Comparison of ENCODE assay signal across 25 mouse cellular contexts in the genomic region with DNA sequence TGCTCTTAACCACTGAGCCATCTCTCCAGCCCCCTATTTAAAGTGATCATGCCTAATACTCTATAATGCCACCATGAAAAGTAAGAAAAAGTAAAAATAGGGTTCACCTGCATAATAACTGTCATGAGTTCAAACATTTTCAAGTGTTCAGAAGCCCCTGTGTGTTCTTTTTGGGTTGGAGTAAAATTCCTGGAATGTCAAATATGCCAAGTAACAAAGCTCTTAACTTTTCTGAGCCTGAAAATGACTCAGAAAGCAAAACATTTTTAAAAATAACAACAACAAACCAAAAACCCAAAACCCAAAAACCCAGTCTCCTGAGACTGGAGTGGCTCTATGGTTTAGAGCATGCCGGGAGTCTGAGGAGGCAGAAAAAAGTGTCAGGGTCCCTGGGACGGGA. TPM values are rescaled to one million over a fixed set of nuclear protein-coding genes. Genes with fewer than 3 reads are reported as not detected.
A peak's percentile ranks its signal among the peaks of the same experiment; 100 is the strongest.
DNase-seq lines count a peak whose midpoint lies in the region; ATAC-seq and TF ChIP-seq lines count a peak whose summit lies in the region.
"Had no signal": no experiment of that assay in that cellular context is flagged by ENCODE, and none has a peak within 500 bp of the region (broad histone marks: within the 10 kb centered on the region; RNA-seq: fewer than 3 reads in every experiment).

No protein-coding gene starts in this region.

- H3K4me1 ChIP-seq in midbrain, embryonic 11.5 days (ENCODE audit: control insufficient read depth, insufficient read depth, low read length), result no peaks in the 10 kb centered on the region
- H3K4me1 ChIP-seq in midbrain, embryonic 16.5 days (ENCODE audit: control insufficient read depth, insufficient read depth, low read length), result no peaks in the 10 kb centered on the region
- H3K4me1 ChIP-seq in lung, postnatal 0 days (ENCODE audit: insufficient read depth, low read depth, low read length), result no peaks in the 10 kb centered on the region

- peaks cover 15% of the 10 kb centered on the region for H3K36me3 ChIP-seq in midbrain, embryonic 11.5 days (ENCODE audit: control insufficient read depth, insufficient read depth, low read length)
- H3K36me3 ChIP-seq in midbrain, embryonic 16.5 days (ENCODE audit: control insufficient read depth, insufficient read depth, low read length), result peaks cover 18% of the 10 kb centered on the region
- peaks cover 6% of the 10 kb centered on the region; the same call in 1 of the 2 replicates for H3K36me3 ChIP-seq in lung, postnatal 0 days (ENCODE audit: insufficient read depth, low read length)

- TF ChIP-seq EP300 in lung, postnatal 0 days (IDR thresholded peaks at IDR 0.05), result no peak

- H3K27ac ChIP-seq in midbrain, embryonic 11.5 days (ENCODE audit: low read depth, low read length), result no peak overlapping the region
- no peak overlapping the region for H3K27ac ChIP-seq in midbrain, embryonic 16.5 days (ENCODE audit: low read length)
- H3K27ac ChIP-seq in lung, postnatal 0 days (ENCODE audit: low read length), result no peak overlapping the region

- ATAC-seq in midbrain, embryonic 11.5 days (ENCODE audit: low FRiP score), result no peak
- no peak for ATAC-seq in midbrain, embryonic 16.5 days
- no peak for ATAC-seq in lung, postnatal 0 days
- ATAC-seq: activated CD4-positive, CD25-positive, alpha-beta regulatory T cell, adult 4 months; CD4-positive, CD25-positive, alpha-beta regulatory T cell, adult 4 months; Patski had no signal

- H3K9me3 ChIP-seq in midbrain, embryonic 11.5 days (ENCODE audit: control insufficient read depth, low read length), result no peaks in the 10 kb centered on the region
- no peaks in the 10 kb centered on the region for H3K9me3 ChIP-seq in midbrain, embryonic 16.5 days (replicated peaks; ENCODE audit: control insufficient read depth, low read length, poor library complexity, severe bottlenecking)
- H3K9me3 ChIP-seq in lung, postnatal 0 days (ENCODE audit: low read length), result no peaks in the 10 kb centered on the region
- H3K9me3 ChIP-seq: G1E had no signal

- no peak overlapping the region for H3K4me3 ChIP-seq in midbrain, embryonic 11.5 days (ENCODE audit: low read depth, low read length)
- no peak overlapping the region for H3K4me3 ChIP-seq in midbrain, embryonic 16.5 days (ENCODE audit: low read depth, low read length)
- H3K4me3 ChIP-seq in lung, postnatal 0 days (ENCODE audit: low read depth, low read length), result no peak overlapping the region

- H3K4me2 ChIP-seq in midbrain, embryonic 11.5 days, result no peak overlapping the region
- H3K4me2 ChIP-seq in midbrain, embryonic 16.5 days (ENCODE audit: low read length), result no peak overlapping the region
- H3K4me2 ChIP-seq in lung, postnatal 0 days (replicated peaks; ENCODE audit: low read depth, low read length), result no peak overlapping the region

- H3K27me3 ChIP-seq in midbrain, embryonic 11.5 days (ENCODE audit: control insufficient read depth, insufficient read depth, low read length), result no peaks in the 10 kb centered on the region
- H3K27me3 ChIP-seq in midbrain, embryonic 16.5 days (ENCODE audit: control insufficient read depth, insufficient read depth, low read depth, low read length), result no peaks in the 10 kb centered on the region
- H3K27me3 ChIP-seq in lung, postnatal 0 days (replicated peaks; ENCODE audit: insufficient read depth, low read length), result no peaks in the 10 kb centered on the region
- H3K27me3 ChIP-seq: CH12.LX, Patski had no signal

- TF ChIP-seq CTCF in lung, postnatal 0 days (IDR thresholded peaks at IDR 0.05), result no peak

- H3K9ac ChIP-seq in midbrain, embryonic 11.5 days (ENCODE audit: low read length), result no peak overlapping the region
- no peak overlapping the region for H3K9ac ChIP-seq in midbrain, embryonic 16.5 days (ENCODE audit: low read depth, low read length)
- no peak overlapping the region for H3K9ac ChIP-seq in lung, postnatal 0 days (replicated peaks; ENCODE audit: low read depth)

- 84% methylated on average over 2 of the region's 2 CpGs for WGBS in midbrain, embryonic 11.5 days
- 83% methylated on average over 2 of the region's 2 CpGs for WGBS in midbrain, embryonic 16.5 days
- 85% methylated on average over 2 of the region's 2 CpGs for WGBS in lung, postnatal 0 days

- peak; percentile 57 for DNase-seq in midbrain, embryonic 11.5 days (ENCODE audit: low spot score, missing footprints)
- DNase-seq in 3T3-L1 (ENCODE audit: low read depth, low spot score) (peak; percentile 54), NIH3T3 (ENCODE audit: low read depth) (peak; percentile 11)
- DNase-seq in Muller cell, postnatal 12 days (ENCODE audit: inconsistent ontology term), result peak; percentile 9
- DNase-seq in spleen, postnatal 10 days (ENCODE audit: low spot score in 2 of 2), result no peak
- no peak for DNase-seq in embryo, embryonic 10.5 days (ENCODE audit: low spot score)
- DNase-seq in lung, postnatal 0 days (ENCODE audit: low spot score), result no peak
- DNase-seq: adrenal gland, adult 2 months; adrenal gland, adult 8-10 months; adrenal gland, postnatal 10 days; adrenal gland, postnatal 14 days; adrenal gland, postnatal 25 days; adrenal gland, postnatal 36 days; B cell, adult 2 months; cerebellum, adult 11 months; cerebellum, adult 11-12 months; cerebellum, adult 18-20 months; cerebellum, adult 2 months; cerebellum, adult 8-10 months had no signal

RNA-seq across cellular contexts. Expression of gene Samhd1, which starts 29.0 kb away (rescaled TPM):
- polyA plus RNA-seq in midbrain, embryonic 11.5 days (2014; fragmentation: Nextera tagmentation; extraction: Ambion mirVana), result 21.0 and 21.7 TPM in 2 replicates
- 9.1 and 9.6 TPM in 2 replicates for polyA plus RNA-seq in midbrain, embryonic 16.5 days (2015; fragmentation: Nextera tagmentation; extraction: Ambion mirVana)
- 103 and 110 TPM in 2 replicates for polyA plus RNA-seq in lung, postnatal 0 days (2015; fragmentation: Nextera tagmentation; extraction: Ambion mirVana)

RNA-seq across cellular contexts. Expression of gene Rbl1, which starts 40.2 kb away (rescaled TPM):
- polyA plus RNA-seq in midbrain, embryonic 11.5 days (2014; fragmentation: Nextera tagmentation; extraction: Ambion mirVana), result 42.5 and 45.5 TPM in 2 replicates
- polyA plus RNA-seq in midbrain, embryonic 16.5 days (2015; fragmentation: Nextera tagmentation; extraction: Ambion mirVana), result 4.2 and 5.3 TPM in 2 replicates
- polyA plus RNA-seq in lung, postnatal 0 days (2015; fragmentation: Nextera tagmentation; extraction: Ambion mirVana), result 5.7 and 7.5 TPM in 2 replicates

Comparison
In these comparisons a context has a peak if more than half of its experiments do, and no peak if none do; other contexts are left out.
1. DNase-seq: peak in midbrain, embryonic 11.5 days (single experiment), 3T3-L1 (single experiment), Muller cell, postnatal 12 days (single experiment) and NIH3T3 (single experiment); none in spleen, postnatal 10 days (0 of 2), embryo, embryonic 10.5 days (single experiment) and lung, postnatal 0 days (single experiment).